Mouse (Mus musculus): ENCODE measurements around the gene Tomm40l.

The Tomm40l gene

DNA sequence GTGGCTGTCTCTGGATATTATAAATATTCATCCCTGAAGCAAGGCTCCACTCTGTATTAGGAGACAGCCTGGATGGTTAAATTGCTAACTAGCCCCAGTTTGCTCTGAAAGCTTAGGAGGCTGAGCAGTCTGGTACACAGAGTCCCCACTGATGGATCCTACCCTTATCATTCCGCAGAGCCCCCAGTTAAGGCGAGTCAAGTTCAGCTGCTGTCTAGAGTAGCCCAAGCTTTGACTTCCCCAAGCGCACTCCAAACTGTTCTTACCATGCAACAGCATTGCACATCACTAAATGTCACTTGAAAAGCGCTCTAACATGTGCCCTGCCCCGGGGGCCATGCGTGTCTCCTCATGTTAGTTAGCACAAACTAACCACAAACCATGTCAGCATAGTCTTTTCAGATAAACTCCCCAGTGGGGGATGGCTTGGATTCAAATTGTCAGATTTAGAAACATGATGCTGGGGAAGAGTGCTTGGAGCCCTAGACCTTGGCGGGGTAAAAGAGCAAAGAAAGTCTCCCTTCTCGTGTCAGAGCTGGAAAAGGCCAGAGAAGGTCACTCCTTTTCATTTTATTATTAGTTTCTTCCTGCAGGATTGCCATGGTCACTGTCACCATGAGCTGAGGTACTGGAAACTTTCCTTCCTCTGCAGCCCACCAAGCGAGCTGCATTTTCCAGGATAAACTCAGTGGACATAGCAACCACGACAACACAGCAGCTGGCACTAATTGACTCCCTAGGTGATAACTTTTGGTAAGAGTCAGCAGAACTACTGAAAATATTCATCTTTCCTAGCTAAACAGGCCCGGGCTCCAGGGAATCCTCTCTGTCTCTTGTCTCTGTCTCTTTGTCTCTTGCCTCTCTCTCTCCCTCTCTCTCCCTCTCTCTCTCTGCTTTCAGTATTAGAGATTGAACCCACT is 28.1 kb downstream of the Tomm40l start:
- DNase-seq (ENCODE audit: low read depth, low spot score): no peak

DNA sequence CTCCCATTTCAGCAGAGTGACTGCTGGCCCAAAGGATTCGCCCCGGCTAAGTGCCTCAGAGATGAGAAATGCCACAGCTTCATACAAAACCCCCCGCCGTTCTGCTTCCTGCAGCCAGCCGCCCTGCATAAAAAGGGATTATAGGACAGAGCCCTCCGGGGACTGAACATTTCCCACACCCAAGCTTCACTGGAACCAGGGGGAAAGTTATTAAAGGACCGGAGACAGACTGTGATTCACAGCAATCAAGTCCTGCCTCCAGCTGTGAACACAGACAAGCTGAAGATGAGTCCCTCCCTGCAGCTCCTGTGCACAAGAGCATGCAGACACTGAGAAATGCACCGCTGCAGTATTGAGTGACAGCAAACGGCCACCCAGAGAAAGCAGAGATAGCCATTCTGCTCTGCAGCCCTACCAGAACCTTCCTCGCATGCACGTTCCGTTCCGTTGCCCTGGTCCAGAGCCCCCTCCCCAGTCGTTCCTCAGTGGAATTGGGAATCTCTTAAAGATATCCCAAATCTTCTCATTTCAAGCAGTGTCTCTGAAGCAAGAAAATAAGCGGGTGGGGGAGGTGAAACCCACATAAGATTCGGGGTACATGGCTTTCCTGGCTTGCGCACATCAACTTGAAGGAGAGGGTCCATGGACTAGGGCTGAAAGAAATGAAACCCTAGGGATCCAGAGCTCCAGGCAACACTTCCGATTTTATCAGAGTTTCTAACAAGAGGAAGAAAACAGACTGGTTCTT is 29.0 kb downstream of the Tomm40l start:
- DNase-seq (ENCODE audit: low read depth, low spot score): no peak

DNA sequence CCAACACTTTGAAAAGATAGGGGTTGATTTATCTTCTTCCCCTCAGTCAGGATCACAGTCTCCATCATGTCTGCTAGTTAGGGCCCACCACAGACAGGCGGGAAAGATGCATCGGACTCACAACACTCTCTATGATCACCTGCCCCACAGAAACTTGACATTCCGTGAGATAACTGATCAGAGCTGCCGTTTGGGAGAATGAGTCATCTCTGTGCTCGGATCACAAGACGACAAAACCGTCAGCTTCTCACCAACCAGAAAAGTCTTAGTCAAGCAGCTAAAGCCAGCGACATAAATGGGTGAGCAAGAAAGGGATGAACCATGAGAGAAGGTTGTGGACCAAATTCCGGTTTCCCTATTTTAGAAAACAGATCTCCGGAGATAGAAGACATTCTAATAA is 30.0 kb downstream of the Tomm40l start:
- DNase-seq (ENCODE audit: low read depth, low spot score): no peak

DNA sequence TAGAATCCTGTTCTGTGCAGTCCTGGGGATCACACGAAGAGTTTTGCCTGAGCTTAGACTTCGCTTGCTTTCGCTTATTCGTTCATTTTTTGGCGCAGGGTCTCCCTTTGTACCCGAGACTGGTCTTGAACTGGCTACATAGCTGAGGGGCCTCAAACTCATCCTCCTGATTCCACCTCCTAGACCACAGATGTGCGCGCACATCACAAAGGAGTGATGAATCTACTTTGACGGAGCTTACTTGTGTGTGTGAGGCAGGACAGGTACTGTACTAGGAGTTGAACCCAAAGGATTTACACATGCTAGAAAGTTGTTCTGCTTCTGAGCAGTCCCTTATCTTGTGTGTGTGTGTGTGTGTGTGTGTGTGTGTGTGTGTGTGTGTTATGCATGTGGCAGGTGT is 31.5 kb downstream of the Tomm40l start:
- DNase-seq (ENCODE audit: low read depth, low spot score): no peak

DNA sequence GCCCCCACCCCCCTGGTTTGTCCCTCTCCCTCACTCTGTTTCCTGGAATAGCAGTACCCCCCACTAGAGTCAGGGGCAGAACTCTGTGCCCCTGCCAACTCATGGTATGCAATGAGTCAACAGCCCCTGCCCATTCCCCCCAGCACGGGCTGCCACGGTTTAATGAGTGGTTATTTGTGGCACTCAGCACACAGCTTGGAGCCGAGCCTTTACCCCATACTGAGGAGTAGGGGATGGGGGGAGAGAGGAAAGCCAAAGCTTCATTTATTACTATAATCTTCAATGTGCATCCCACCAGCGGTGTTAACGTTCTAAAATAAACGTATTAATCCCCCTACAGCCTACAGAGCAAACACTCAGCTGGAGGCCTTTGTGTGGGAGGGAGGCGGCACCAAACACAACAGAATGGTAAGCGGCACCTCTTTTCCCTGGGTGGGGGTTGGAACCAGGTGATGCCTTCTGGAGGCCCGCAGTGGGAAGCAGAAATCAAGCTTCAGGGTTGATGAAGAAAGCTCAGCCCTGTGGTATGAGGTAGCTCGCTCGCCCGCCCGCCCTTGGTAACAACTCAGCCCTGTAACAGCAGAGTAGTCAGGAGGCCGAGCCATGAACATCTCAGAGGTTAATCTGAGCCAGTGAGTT is 32.7 kb downstream of the Tomm40l start:
- DNase-seq (ENCODE audit: low read depth, low spot score): no peak

DNA sequence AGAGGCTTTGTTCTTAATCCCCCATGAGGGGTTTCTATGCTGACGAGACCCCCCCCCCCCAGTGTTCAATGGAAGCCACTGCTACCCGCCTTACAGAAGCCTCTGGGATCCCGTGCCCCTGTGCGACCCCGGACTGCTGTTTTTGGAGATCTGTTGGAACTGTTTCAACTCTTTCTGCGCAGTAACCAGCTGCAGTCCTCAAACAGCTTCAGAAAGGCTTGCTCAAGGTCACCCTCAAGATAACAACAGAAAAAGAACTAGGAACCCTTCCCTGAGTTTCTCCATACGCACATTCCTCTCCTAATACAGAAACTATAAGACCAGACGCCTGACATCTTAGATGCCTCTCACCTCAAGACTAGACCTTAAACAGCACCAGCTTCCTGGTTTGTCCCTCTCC is 33.3 kb downstream of the Tomm40l start:
- no peak for DNase-seq (ENCODE audit: low read depth, low spot score)

DNA sequence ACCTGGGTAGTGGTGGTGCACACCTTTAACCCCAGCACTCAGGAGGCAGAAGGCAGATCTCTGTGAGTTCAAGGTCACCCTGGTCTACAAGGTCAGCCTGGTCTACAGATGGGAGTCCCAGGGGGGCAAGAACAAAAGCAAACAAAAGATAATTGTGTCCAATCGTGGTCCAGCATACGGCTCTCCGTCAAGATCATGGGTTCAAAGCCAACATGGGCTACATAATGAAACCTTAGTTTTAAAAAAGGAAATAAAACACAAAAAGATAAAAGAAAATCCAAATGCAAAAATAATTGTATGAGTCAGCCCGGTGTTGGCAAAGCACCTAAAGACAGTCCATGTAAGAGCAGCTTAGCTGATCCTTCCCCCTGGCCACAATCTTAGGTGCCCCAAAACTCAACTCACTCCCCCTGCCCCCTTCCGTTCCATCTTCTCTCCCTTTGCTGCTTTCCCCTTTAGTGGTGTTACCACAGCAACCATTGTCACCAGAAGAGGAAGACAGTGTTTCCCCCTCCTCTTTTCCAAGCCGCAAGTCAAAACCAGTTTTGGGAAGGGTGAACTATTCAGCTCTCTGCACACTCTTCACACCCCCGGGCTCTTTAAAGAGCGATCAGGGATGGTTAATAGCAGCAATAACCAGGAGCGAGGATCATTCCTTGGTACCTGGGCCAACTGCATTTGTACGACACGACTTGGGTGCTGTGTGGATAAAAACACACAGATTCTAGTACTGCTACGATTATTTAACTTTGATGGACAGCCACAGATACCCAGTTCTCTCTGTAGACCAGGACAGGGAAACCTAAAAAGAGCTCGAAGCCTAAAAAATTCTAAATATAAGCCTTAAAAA is 34.2 kb downstream of the Tomm40l start:
- no peak for DNase-seq (ENCODE audit: low read depth, low spot score)

DNA sequence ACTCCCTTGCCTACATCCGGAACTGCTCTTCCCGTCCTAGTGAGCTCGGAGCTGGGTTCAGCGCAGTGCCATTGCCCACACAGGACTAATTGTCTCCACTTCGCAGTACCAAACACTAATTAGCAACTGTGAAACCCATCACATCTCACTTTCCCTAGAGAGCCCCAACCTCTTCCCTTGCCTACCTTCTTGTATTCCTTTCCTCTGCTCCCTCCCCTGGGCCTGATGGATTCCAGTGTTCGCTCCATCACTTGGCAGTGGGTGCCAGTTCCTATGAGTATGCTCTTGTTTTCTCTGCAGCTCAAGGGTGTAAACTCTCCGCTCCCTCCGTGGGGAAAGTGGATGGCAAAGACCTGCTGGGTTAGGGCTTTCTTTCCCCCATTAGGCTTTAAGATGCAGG is 36.7 kb downstream of the Tomm40l start:
- no peak for DNase-seq (ENCODE audit: low read depth, low spot score)

DNA sequence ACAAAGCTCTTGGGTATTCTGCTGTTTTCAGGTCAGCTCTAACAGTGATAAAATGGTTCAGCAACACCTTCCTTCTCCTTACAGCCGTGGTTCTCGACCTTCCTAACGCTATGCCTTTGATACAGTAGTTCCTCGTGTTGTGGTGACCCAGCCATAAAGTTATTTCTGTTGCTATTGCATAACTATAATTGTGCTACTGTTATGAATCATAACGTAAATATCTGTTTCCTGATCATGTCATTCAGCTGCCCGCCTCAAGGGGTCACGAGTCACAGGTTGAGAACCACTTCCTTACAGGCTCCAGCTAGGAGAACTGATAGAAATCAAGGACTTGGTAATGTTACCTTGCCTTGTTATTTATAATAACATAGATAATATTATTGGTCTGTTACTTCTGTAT is 38.0 kb downstream of the Tomm40l start:
- DNase-seq (ENCODE audit: low read depth, low spot score): no peak

DNA sequence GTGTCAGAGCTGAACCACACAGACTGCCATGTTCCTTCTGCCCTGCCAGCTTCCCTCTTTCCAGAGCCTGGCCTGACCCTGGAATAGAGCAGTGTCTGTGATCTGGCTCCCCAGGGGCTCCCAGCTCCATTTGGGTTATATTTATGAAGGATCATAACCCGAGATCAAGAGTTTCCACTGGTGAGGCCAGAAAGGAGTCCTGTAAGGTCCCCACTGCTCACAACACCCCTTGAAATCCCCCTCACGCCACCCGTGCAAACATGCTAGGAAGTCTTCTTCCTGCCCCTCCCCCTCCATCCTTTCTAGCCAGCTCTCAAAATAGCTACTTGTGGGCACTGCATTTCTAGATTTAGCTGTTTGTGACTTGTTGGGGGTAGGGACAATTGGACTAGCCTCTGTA is 38.7 kb downstream of the Tomm40l start:
- no peak for DNase-seq (ENCODE audit: low read depth, low spot score)

DNA sequence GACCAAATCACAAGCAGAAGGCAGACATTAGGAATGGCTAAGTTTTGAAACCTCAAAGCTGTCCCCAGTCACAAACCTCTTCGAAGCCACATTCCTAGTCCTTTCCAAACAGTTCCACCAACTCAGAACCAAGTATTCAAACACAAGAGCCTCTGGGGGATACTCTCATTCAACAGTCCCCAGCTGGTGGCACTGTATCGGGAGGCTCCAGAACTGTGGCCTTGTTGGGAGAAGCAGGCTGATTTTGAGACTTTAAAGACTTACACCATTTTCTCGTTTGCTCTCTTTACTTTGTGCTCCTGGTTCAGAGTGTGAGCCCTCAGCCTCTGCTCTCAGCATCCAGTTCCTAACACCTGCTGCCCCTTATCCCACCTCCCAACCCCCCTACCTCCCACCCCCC is 39.3 kb downstream of the Tomm40l start:
- no peak for DNase-seq (ENCODE audit: low read depth, low spot score)

DNA sequence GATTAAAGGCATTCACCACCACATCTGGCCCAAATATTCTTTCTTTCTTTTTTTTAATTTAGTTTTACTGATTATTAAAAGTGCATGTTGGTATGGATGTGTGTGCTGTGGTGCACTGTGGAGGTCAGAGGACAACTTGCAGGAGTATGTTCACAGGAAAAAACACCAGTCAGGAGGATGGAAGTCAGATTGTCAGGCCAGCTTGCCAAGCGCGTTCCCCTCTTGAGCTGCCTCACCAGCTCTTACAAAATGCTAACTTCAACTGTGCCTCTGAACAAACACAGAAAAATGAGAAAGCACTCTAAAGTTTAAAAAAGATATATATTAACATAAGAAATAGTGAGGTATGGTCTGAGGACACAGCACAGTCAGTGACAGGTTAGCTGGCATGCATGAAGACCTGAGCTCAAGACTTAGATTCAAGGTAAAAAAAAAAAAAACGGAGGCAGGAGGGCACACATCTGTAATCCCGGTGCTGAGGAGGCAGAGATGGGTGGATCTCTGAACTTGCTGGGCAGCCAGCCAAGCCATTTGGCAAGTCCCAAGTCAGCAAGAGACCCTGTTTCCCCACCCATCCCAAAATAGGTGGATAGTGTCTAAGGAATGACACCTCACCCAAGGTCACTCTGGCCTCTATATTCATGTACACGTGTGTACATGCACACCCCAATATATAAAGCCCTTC is 42.7 kb downstream of the Tomm40l start:
- DNase-seq (ENCODE audit: low read depth, low spot score): no peak

DNA sequence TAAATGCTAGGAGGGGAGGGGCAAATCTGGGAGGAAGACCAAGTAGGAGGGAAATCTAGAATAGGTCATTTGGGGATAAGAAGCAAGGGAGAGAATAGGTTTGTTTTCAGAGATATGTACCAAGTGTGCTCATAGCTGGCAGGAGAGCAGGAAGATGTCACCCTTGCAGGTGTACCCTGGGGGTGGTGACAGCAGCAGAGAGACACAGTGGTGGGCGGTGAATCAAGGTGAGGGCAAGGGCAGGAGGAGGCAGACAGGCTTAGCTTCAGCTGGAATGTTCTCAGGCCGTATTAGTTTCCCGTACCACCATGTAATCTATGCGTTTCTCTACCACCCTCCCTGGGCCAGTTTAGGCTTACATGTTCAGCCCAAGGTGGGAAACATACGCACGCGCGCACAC is 49.5 kb downstream of the Tomm40l start:
- DNase-seq (ENCODE audit: low read depth, low spot score): no peak

DNA sequence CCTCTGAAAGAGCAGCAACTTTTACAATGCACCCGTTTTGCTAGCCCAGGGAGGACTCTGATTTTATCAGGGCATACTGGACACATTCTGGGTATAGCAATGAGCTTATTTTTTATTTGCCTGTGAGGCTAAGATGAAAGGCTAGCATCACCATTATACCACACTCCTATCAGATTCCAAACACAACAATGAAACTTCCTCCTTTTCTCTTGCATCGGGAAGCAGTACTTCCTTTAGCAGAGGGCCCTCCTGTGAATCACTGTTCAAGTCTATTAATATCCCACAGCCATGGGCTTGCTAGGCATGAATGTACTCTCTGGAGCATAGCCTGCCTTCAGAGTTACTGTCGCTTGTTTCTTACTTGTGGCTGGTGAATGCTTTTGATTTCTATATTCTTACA is 51.2 kb downstream of the Tomm40l start:
- no peak for DNase-seq (ENCODE audit: low read depth, low spot score)

DNA sequence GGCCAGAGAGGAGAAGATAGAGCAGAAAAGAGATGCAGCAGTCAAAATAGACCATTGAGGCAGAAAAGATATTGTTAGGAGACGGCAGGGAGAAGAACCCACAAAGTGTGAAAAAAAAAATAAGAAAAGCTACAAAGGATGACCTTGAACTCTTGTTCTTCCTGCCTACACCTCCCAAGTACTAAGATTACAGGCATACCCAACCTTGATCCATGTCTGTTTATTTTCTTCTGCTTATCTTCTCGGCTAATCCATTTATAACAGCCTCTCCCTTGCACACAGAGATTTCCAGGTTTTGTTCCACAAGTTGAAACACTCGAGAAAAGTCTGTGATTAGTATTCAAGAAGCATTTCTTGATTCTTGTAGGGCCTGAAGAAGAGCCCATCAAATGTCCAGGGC is 52.4 kb downstream of the Tomm40l start:
- DNase-seq (ENCODE audit: low read depth, low spot score): no peak

DNA sequence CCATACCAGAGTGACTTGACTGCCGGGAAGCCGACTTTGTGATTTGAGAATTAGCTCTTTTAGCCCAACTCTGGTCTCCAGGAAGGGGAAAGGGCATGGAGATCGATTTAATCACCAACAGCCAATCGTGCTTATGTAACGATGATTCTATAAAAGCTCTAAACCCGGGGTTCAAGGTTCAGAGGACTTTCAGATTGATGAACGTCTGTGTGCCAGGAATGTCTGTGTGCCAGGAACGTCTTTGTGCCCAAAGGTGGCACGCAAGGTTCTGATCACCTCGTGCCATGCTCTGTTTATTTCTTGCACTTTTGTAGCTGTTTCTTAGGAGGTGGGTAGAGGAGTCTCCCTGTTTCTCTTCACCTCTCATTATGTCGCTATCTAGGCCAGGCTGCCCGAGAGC is 53.4 kb downstream of the Tomm40l start:
- DNase-seq (ENCODE audit: low read depth, low spot score): no peak
